ENCODE assay signal across 10 mouse cellular contexts in the genomic region with DNA sequence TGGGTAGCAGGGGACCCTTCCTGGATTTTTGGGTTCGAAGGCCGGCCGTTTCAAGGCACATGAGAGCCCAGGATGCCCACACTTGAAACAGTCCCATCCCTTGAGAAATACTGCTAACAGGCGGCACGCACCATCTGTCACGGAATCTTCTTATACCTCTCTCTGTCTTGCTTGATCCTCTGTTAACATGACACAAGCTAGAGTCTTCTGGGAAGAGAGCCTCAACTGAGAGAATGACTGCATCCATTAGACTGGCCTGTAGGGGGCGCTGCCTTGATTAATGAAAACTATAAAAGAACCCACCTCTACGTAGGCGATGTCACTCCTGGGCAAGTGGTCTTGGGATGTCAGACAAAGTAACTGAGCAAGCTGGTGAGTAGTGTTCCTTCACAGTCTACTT. TPM values are rescaled to one million over a fixed set of nuclear protein-coding genes. Genes with fewer than 3 reads are reported as not detected.
DNase-seq lines count a peak whose midpoint lies in the region; TF ChIP-seq lines count a peak whose summit lies in the region.
"Had no signal": no experiment of that assay in that cellular context is flagged by ENCODE, and none has a peak within 500 bp of the region (broad histone marks: within the 10 kb centered on the region; RNA-seq: fewer than 3 reads in every experiment).

No protein-coding gene starts in this region.

- no peak for TF ChIP-seq POLR2A in cerebellum, adult 2 months (IDR thresholded peaks at IDR 0.05; ENCODE audit: borderline replicate concordance, insufficient read depth, low read length)

- intact Hi-C loops in left cerebral cortex, adult 2 months (cut with DNase I) = no loop called here
- intact Hi-C loops in left cerebral cortex, postnatal 4 days (cut with DNase I) = no loop called here

- H3K27ac ChIP-seq in cerebellum, adult 2 months (ENCODE audit: insufficient read depth, low read length) = no peak overlapping the region
- no peak overlapping the region for H3K27ac ChIP-seq in left cerebral cortex, adult 2 months
- no peak overlapping the region for H3K27ac ChIP-seq in limb, embryonic 10.5 days
- H3K27ac ChIP-seq in hindbrain, embryonic 10.5 days = no peak overlapping the region

- TF ChIP-seq CTCF in cerebellum, adult 2 months (IDR thresholded peaks at IDR 0.05; ENCODE audit: borderline replicate concordance, insufficient read depth, low read depth, low read length) = peak; percentile 18; the same call in 1 of the 2 replicates
- peak; percentile 65 for TF ChIP-seq CTCF in left cerebral cortex, adult 2 months (IDR thresholded peaks at IDR 0.05)

- 71% methylated on average over 9 of the region's 9 CpGs for WGBS in cerebellum, adult 2 months
- WGBS in limb, embryonic 10.5 days = 87% methylated on average over 9 of the region's 9 CpGs
- WGBS in hindbrain, embryonic 10.5 days = 84% methylated on average over 9 of the region's 9 CpGs

- peaks cover 18% of the 10 kb centered on the region for H3K36me3 ChIP-seq in limb, embryonic 10.5 days
- peaks cover 16% of the 10 kb centered on the region for H3K36me3 ChIP-seq in hindbrain, embryonic 10.5 days

- no peak for DNase-seq in cerebellum, adult 2 months
- DNase-seq in cerebellum, adult 8-10 months = no peak
- peak in 1 of 2 experiments; percentile 25 for DNase-seq in left cerebral cortex, adult 2 months (ENCODE audit: extremely low spot score in 1 of 2, low spot score in 2 of 2)
- DNase-seq in left cerebral cortex, postnatal 4 days = no peak
- peak; percentile 77 for DNase-seq in R1 (ENCODE audit: low read depth, low spot score)
- DNase-seq in right cerebral cortex, postnatal 25 days = peak; percentile 32
- DNase-seq in limb, embryonic 10.5 days (ENCODE audit: low spot score) = no peak
- no peak for DNase-seq in hindbrain, embryonic 10.5 days (ENCODE audit: low spot score)
- DNase-seq: lung, postnatal 10 days had no signal

- H3K9me3 ChIP-seq in limb, embryonic 10.5 days (replicated peaks) = no peaks in the 10 kb centered on the region
- 0 out of 2 replicates have a peak, but pooled peaks cover 2% of the 10 kb centered on the region for H3K9me3 ChIP-seq in hindbrain, embryonic 10.5 days

- peaks cover 18% of the 10 kb centered on the region for H3K4me1 ChIP-seq in cerebellum, adult 2 months (ENCODE audit: control insufficient read depth, insufficient read depth, low read length)
- 0 out of 2 replicates have a peak, but pooled peaks cover 4% of the 10 kb centered on the region for H3K4me1 ChIP-seq in limb, embryonic 10.5 days
- H3K4me1 ChIP-seq in hindbrain, embryonic 10.5 days (replicated peaks) = peaks cover 16% of the 10 kb centered on the region

- H3K27me3 ChIP-seq in cerebellum, adult 2 months (ENCODE audit: control insufficient read depth, insufficient read depth, low read length) = no peaks in the 10 kb centered on the region
- no peaks in the 10 kb centered on the region for H3K27me3 ChIP-seq in limb, embryonic 10.5 days (ENCODE audit: low read depth, poor library complexity, severe bottlenecking)
- no peaks in the 10 kb centered on the region for H3K27me3 ChIP-seq in hindbrain, embryonic 10.5 days (ENCODE audit: insufficient read depth, poor library complexity, severe bottlenecking)

- H3K4me3 ChIP-seq in cerebellum, adult 2 months (replicated peaks; ENCODE audit: insufficient read depth, low read depth, low read length) = no peak overlapping the region
- no peak overlapping the region for H3K4me3 ChIP-seq in left cerebral cortex, adult 2 months
- H3K4me3 ChIP-seq in limb, embryonic 10.5 days = no peak overlapping the region
- H3K4me3 ChIP-seq in hindbrain, embryonic 10.5 days = no peak overlapping the region
- H3K4me3 ChIP-seq: erythroblast, embryonic 14.5 days had no signal

RNA-seq across cellular contexts. Expression of gene Slc7a1, which starts 13.2 kb away (rescaled TPM):
- 10.5 and 10.7 TPM in 2 replicates for polyA plus RNA-seq in cerebellum, adult 2 months (2012; rRNA removed)
- 10 to 100 TPM; 27.3 to 28.7 TPM for total RNA-seq in left cerebral cortex, adult 2 months (2021)
- 10 to 100 TPM; 78.1 to 82.9 TPM for total RNA-seq in left cerebral cortex, postnatal 4 days (2021)
- 13.2 and 17.8 TPM in 2 replicates for polyA plus RNA-seq in limb, embryonic 10.5 days (2016; fragmentation: Nextera tagmentation; extraction: Ambion mirVana)
- 10.8 and 13.6 TPM in 2 replicates for polyA plus RNA-seq in hindbrain, embryonic 10.5 days (2016; fragmentation: Nextera tagmentation; extraction: Ambion mirVana)

Comparison
In these comparisons a context has a peak if more than half of its experiments do, and no peak if none do; other contexts are left out.
1. DNase-seq: peak in R1 (single experiment) and right cerebral cortex, postnatal 25 days (single experiment); none in cerebellum, adult 2 months (0 of 2), cerebellum, adult 8-10 months (single experiment), left cerebral cortex, postnatal 4 days (single experiment), limb, embryonic 10.5 days (single experiment) and hindbrain, embryonic 10.5 days (single experiment).